ENCODE assay signal across 17 mouse cellular contexts in genomic region chr10:92112790-92113189, GRCm38 (mm10).
"Had no signal": no experiment of that assay in that cellular context is flagged by ENCODE, and none has a peak within 500 bp of the region (broad histone marks: within the 10 kb centered on the region; RNA-seq: fewer than 3 reads in every experiment).

No protein-coding gene starts in this region.

- ATAC-seq: intestine, postnatal 0 days had no signal

- H3K27me3 ChIP-seq: liver, embryonic 13.5 days; neural tube, embryonic 13.5 days; stomach, embryonic 15.5 days had no signal

- H3K4me3 ChIP-seq: left cerebral cortex, adult 2 months; liver, embryonic 13.5 days; myocyte; neural tube, embryonic 13.5 days; stomach, embryonic 15.5 days had no signal

- H3K36me3 ChIP-seq: liver, embryonic 13.5 days; stomach, embryonic 15.5 days had no signal

- H3K9me3 ChIP-seq: liver, embryonic 13.5 days; neural tube, embryonic 13.5 days; stomach, embryonic 15.5 days had no signal

- H3K4me2 ChIP-seq: liver, embryonic 13.5 days; neural tube, embryonic 13.5 days; stomach, embryonic 15.5 days had no signal

- H3K4me1 ChIP-seq: liver, embryonic 13.5 days; stomach, embryonic 15.5 days had no signal

- DNase-seq: kidney, adult 2 months; kidney, postnatal 10 days; kidney, postnatal 36 days; layer of hippocampus, postnatal 36 days; liver, embryonic 13.5 days; lung, adult 2 months; lung, postnatal 14 days; lung, postnatal 4 days; retina, postnatal 1 day; right cerebral cortex, postnatal 25 days; spleen, adult 18-20 months; thymus, postnatal 25 days had no signal

- H3K9ac ChIP-seq: liver, embryonic 13.5 days; neural tube, embryonic 13.5 days; stomach, embryonic 15.5 days had no signal

- H3K27ac ChIP-seq: left cerebral cortex, adult 2 months; liver, embryonic 13.5 days; neural tube, embryonic 13.5 days; stomach, embryonic 15.5 days had no signal
